Mouse (Mus musculus) naive thymus-derived CD4-positive, alpha-beta T cell, adult 2 months (primary cell): ENCODE results near the gene Rpain.

Experiments
- DNase-seq: peaks from one replicate; pipeline ENCODE4 v3.0.0-alpha.2; 2011; ENCODE audit warnings: low read depth

Rpain gene

GRCm38 (mm10) chr11:70969821-70970559 is at the start of gene Rpain, which contains the start of gene Nup88:
Gene Rpain (plus strand): TSS chr11:70970213.
Gene Nup88 (minus strand): TSS chr11:70969973.
- DNase-seq: peak; percentile 97

GRCm38 (mm10) chr11:70931461-70931860 is 38.6 kb upstream of the Rpain start:
- no peak for DNase-seq

DNA sequence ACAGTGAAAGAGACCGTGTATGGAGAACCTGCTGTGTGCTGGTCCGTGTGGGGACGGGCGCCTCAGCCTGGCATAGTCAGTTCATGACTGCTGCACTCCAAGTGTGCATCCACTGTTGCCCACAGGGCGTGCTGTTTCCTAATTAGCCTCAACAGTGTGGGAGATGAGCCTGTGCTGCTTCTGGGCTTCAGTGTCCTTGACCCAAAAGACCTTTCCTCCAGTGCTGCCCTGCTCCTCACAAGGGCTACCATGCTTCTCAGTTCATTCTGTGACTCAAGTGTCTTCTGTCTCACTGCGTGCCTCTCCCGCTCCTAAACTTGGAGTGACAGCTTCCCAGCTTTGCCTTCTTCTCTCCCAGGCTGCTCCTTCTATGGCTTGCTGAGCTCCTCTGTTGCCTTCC is 34.7 kb upstream of the Rpain start:
- DNase-seq: no peak

- no peak for DNase-seq
Measured at GRCm38 (mm10) chr11:70942596-70942995, 27.4 kb upstream of the Rpain start.

- DNase-seq: no peak
Measured at GRCm38 (mm10) chr11:70943651-70944050, 26.4 kb upstream of the Rpain start.

DNA sequence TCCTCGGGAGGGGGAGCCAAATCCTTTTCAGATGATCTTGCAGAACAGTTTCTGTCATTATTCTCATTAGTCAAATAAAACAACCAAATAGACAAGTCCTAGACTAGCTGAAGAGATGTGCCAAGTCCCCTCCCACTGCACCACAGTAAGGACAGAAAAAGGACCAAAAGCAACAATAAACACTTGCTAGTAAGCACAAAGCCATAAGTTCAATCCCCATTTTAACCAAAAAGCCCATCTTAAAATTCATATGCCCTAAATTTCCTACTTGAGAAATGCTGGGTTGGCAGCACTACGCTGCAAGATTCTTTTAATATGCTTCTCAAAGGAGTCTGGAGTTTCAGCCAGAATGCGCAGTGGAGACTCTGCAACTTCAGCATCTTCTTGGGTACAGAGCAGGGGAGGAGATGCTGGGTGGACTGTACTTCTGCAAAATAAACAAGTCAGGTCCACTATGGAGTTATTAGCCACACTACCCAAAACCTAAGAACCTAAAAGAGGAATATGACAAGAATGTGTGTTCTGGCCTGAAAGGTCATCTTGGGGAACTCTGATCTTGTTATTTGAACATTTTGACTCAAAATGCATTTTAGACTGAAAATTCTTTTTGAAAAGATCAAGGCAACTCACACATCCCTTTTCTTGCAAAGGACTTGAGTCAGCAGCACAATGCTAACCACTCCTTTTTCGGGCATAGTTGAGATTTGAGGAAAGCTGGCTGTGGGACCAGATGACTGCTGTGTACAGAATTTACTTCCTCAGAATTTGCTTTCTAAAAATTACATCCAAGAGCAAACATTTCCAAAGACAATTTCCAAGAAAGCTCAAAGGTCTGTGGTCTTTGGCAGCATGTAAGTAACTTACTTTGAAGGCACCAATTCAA is 24.8 kb upstream of the Rpain start:
- DNase-seq: no peak

GRCm38 (mm10) chr11:70954711-70955110 is 15.3 kb upstream of the Rpain start:
- no peak for DNase-seq

GRCm38 (mm10) chr11:70960786-70961554 is 9.0 kb upstream of the Rpain start:
- no peak for DNase-seq

- no peak for DNase-seq
Measured at GRCm38 (mm10) chr11:70964222-70964907, 5.6 kb upstream of the Rpain start.

- no peak for DNase-seq
Measured at GRCm38 (mm10) chr11:70969271-70969794, 680 bp upstream of the Rpain start.

- DNase-seq: peak; percentile 76
Measured at GRCm38 (mm10) chr11:70970560-70971540, 837 bp downstream of the Rpain start.

GRCm38 (mm10) chr11:70972586-70972985 is 2.6 kb downstream of the Rpain start:
- DNase-seq: no peak

DNA sequence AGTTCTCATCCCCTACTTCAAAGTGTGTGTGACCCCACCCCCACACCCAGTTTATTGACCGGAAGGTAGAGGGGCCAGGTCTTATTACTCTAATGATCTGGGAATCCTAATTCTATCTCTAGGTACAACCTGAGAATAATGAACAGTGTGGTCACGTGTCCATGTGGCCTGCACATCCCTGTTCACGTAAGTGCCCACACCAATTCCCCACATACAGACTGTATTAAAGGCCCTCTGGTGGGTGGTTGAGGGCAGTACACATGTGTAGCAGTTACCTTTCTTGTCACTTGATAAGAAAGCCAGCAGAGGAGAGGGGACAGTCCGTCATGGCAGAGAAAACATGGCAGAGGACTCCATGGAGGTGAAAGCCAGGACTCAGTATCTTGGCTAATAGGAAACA is 3.9 kb downstream of the Rpain start:
- DNase-seq: peak; percentile 36

GRCm38 (mm10) chr11:70975193-70975592 is 5.2 kb downstream of the Rpain start:
- DNase-seq: no peak

DNA sequence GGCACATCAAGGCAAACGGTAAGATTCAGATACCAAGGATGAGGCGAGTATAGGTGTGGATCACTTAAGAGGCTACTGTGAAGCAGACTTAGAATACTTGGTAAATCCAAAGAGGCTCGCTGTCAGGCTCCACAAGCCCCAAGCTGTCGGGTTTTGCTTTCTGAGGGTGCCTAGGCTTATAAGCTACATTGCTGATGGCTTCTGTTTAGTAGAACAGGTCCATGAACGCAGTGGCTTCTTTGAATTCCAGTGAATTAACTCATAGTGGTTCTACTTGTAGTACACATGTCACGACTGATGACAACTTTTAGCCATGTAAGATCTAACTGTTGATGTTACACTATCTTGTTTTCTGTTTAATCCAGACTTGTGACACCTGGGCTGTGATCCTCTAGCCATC is 7.3 kb downstream of the Rpain start:
- no peak for DNase-seq

DNA sequence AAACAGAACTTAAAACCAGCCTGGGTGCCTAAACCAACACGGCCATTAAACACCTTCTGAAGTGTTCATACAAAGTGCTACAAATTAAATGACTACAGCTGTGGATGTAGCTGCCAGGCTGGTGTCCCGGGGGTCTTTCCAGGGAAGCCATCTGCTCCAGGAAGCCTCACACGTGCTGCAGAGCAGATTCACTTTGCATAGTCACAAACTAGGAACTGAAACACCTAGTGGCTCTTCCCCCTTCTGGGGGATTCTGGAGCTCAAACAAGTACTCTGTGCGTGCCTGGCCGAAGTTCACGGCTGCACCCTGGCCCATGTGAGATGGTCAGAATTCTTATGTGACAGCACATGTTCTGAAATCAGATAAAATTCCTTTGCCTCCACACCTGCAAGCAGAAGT is 10.2 kb downstream of the Rpain start:
- no peak for DNase-seq

GRCm38 (mm10) chr11:70980751-70981510 is 10.9 kb downstream of the Rpain start:
- DNase-seq: no peak

GRCm38 (mm10) chr11:70982030-70982429 is 12.0 kb downstream of the Rpain start:
- peak; percentile 18 for DNase-seq

- peak; percentile 91 for DNase-seq
Measured at GRCm38 (mm10) chr11:70982557-70983228, 12.7 kb downstream of the Rpain start, which contains the start of gene C1qbp. Gene C1qbp (minus strand): TSS chr11:70983026.
